Mouse (Mus musculus) gastrocnemius, postnatal 4 days (tissue): ENCODE results near the gene Crybg2. TPM values are rescaled to one million over a fixed set of nuclear protein-coding genes. Genes with fewer than 3 reads are reported as not detected.

ENCODE experiments used
- DNase-seq, 2 experiments: peaks; one replicate each; pipeline ENCODE4 v3.0.0; 2021 to 2022; ENCODE audit warnings: low spot score in 2 of 2, mixed read lengths in 2 of 2
- total RNA-seq, 2 experiments: library from RNA; stranded (reverse); gene quantifications; 2 replicates each; pipeline ENCODE4 v1.2.3; 2021

The Crybg2 gene
- total RNA-seq, 2 experiments from 2014 or later, result 0.54 TPM; not detected in 1

DNA sequence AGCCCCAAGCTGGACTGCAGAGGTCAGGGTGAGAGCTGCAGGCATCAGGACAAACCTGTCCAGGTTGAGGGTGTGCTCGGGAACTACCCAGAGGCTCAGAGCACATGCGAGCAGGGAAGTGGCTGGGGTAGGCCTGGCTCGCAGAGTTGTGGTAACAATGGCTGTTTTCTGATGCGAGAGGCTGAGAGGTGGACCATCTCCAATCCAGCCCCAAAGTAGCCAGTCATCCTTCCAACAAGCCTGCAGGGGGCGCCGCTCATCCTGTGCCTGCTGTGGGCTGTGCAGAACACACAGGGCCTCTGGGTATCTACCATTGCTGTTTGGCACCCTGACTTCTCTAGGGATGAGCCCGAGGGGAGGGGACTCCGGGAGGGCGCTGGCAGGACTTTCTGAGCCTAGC lies 59.0 kb downstream of the Crybg2 start:
- DNase-seq, result no peak

DNA sequence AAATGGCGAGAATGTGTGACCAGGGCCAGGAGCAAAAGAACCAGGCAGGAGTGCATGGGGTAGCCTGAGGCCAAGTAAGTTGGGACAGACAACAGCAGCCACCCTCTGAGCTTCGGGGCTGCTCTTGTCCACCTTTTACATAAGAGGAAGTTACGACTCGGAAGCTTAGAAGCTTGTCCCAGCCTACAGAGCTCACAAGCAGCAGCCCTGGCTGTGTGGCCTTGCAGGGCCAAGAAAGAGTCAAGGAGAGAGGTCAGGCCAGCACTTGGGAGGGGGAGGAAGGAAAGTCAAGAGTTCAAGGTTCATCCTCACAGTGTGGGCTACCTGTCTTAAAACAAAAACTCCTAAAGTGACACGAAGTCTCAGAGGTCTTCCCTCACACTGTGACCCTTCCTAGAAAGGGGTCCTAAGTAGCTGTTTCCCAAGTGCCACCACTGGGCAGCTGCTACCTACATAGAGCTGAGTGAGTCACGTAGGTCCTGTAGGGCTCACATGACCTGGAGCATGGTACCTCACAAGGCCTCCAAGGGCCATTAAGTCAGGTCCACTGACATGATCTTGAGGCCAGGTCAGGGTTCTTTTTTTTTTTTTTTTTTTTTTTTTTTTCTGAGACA lies 59.7 kb downstream of the Crybg2 start:
- DNase-seq, result no peak

- no peak for DNase-seq
Measured at GRCm38 (mm10) chr4:134120916-134121315, 60.3 kb downstream of the Crybg2 start.

- DNase-seq, result no peak
Measured at GRCm38 (mm10) chr4:134121571-134121970, 61.0 kb downstream of the Crybg2 start.

DNA sequence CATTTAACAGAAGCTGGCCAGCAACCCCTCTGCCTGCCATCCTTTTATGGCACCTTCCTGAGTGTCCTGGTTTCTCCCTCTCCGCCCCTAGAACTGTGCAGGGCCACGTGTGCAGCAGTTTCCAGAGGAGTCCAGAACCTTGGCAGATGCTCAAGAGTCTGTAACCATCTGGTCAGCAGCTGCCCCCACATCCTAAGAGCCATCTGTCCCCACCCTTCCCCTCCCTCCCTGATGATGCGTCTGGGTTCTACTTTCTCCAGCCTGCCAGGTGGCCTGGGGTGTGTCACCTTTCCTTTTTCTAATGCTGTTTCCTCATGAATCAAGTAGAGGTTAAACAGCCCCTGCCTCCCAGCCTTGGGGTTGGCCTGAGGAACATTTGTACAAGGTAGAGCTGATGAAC lies 61.7 kb downstream of the Crybg2 start:
- no peak for DNase-seq

DNA sequence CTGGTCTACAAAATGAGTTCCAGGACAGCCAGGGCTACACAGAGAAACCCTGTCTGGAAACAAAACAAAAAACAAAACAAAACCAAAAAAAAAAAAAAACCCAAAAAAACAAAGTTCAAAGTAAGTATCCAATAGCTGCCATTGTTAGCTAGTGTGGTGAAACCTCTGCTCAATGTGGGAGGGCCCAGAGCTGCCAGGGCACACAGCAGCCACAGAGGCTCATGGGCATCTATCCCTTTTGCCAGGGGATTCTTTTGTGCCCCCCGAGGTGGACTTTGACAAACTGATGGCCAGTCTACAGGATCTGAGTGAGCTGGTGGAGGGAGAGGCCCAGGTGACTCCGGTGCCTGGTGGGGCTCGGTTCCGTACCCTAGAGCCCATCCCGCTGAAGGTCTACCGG lies 62.5 kb downstream of the Crybg2 start:
- no peak for DNase-seq

GRCm38 (mm10) chr4:134123680-134124551 lies 63.3 kb downstream of the Crybg2 start:
- DNase-seq, result peak in 1 of 2 experiments; percentile 37

DNA sequence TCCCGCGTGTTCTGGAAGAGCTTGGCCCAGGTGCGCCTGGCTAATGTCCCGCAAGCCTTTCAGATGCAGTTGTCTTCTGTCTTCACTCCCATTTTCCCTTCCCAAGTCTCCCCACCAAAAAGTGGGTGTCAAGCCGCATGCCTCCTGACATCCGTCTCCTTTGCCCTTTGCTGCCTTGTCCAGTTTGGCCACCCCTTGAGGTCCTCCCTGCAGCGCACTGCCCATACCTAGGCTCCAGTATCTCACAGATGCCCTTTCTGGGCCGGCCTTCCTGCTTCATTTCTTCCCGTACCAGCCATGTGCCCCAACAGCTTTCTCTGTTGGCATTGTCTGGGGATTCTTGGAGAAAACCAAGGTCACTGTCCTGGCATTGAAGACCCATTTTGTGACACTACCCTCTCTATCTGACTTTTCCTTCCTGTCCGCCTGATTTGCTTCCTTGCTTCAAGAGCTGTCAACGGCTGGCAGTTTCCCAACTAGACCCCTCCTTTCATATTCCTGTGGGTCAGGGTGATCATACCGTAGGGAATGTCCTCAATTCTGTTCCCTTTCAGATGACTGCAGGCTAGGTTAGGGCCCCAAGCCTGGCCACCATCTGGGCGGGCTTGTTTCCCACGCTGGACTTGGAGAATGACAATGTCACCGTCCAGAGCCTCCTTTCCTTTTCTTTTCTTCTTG lies 64.9 kb downstream of the Crybg2 start:
- DNase-seq, result peak in 1 of 2 experiments; percentile 10

- peak in 1 of 2 experiments; percentile 13 for DNase-seq
Measured at GRCm38 (mm10) chr4:134126300-134127120, 65.9 kb downstream of the Crybg2 start.

- no peak for DNase-seq
Measured at GRCm38 (mm10) chr4:134127121-134127455, 66.5 kb downstream of the Crybg2 start.

DNA sequence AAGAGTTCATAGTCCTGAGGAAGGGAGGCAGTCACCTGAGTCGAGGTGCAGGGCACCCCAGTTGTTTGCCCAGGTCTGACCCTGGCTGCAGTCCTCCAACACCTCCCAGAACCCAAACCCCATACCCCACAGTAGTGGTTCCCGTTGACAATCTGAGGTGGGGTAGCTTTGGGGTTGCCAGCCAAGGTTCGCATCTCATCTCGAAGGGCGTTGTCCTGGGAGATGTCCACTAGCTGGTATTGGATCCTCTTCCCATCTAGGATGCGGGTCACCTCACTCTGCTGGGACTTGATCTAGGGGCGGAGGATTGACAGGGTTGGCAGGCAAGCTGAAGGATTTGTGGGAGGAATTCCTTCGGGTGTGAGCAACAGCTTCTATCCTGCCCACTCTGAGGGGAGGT lies 67.2 kb downstream of the Crybg2 start:
- peak in 1 of 2 experiments; percentile 8 for DNase-seq

GRCm38 (mm10) chr4:134128221-134128982 lies 67.8 kb downstream of the Crybg2 start, which contains the start of gene Sh3bgrl3:
Gene Sh3bgrl3 (minus strand): TSS chr4:134128789.
- peak; percentile 75 to 85 for DNase-seq

DNA sequence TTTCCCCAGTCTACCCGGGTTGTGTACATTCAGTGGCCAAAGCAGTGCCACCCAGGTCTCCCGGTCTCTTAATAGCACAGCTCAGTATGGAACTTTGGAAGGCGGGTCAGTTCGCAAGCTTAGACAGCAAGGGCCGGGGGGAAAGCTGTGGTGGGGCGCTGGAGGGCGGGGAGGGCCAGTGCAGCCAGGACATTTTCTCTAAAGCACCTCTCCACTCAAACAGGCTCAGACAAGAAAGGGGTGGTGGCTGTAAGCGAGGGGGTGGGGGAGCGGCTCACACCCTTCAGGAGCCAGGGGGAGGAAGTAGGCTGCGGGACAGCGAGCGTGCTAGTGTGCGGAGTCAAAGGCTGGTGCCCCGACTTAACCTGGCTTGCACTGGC lies 68.4 kb downstream of the Crybg2 start:
- no peak for DNase-seq

- DNase-seq, result peak in 1 of 2 experiments; percentile 8
Measured at GRCm38 (mm10) chr4:134129482-134129881, 68.9 kb downstream of the Crybg2 start.

DNA sequence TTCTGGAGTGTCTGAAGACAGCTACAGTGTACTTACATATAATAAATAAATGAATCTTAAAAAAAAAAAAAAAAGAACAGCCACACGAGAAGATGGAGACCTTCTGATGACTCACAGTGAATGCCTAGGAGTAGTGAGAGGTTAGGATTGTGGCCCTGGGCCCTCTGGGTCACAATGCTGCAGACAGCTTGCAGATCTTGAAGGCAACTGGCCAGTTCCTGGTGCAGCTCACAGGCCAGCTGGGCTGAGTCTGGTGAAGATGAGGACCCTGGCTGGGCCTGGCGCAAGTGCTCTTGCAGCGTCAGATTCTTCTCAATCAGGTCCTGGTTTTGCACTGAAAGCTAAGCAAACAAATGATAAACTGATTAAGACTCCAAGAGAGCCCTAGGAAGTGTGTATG lies 71.5 kb downstream of the Crybg2 start:
- DNase-seq, result no peak

GRCm38 (mm10) chr4:134132519-134133095 lies 72.0 kb downstream of the Crybg2 start:
- no peak for DNase-seq

DNA sequence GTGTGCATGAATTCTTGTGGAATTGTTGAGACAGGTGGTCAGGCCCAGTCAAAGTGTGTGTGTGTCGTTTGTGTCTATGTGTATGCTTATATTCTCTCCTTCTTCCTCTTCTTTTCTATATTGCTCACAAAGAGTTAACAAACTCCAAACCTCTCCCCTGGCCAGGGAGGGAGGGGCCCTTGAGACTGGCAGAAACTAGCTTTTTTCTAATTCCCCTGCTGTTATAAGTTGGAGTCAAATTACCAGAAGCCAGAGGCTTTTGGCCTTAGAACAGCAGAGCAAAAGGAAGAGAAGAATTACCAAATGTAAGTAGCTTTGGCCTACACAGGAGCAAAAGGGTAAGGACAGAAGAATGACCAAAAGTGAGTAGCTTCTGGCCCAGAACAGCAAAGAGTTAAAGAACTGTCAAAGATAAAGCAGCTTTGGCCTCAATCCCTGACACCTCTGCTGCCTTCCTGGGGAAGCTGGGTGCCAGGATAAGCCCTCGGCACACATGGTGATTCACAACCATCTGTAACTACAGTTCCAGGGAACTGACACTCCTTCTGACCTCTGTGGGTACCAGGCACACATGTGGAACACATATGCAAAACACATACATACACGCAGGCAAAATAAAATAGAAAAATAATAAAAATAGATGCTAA lies 75.8 kb downstream of the Crybg2 start:
- no peak for DNase-seq

GRCm38 (mm10) chr4:134138857-134139256 lies 78.2 kb downstream of the Crybg2 start:
- no peak for DNase-seq
